Mouse (Mus musculus) hematopoietic stem cell, adult 5-6 weeks (primary cell): Measurements from ENCODE around the gene Dvl3. TPM values are rescaled to one million over a fixed set of nuclear protein-coding genes. Genes with fewer than 3 reads are reported as not detected.
"Not testable (repeated sequence)": the region's sequence is repeated elsewhere in the genome, so short reads cannot be mapped to it uniquely, and the experiment has no call there.

Experiments
- ATAC-seq, 2 experiments: fragments of 125-278 bp in 1 of 2; replicated peaks in 1 of 2; 2 replicates each; pipeline ENCODE4 v1.8.0; 2016 to 2017; ENCODE audit warnings: inconsistent platforms in 2 of 2, mild to moderate bottlenecking in 2 of 2, moderate number of reproducible peaks in 2 of 2, low read depth in 1 of 2, moderate TSS enrichment in 1 of 2; ENCODE audit not compliant: low FRiP score in 2 of 2, poor library complexity in 2 of 2, severe bottlenecking in 2 of 2, insufficient read depth in 1 of 2, low TSS enrichment in 1 of 2
- total RNA-seq: library from RNA; stranded (forward); fragments of 172-1452, 232-1000 nt; gene quantifications from 2 replicates; pipeline ENCODE4 v1.2.3, GENCODE M21; 2017

Gene Dvl3
- 3.2 and 4.4 TPM in 2 replicates for total RNA-seq

GRCm38 (mm10) chr16:20516726-20517201 lies at the start of gene Dvl3:
TSS of gene Dvl3 (plus strand) at chr16:20516982.
- peak; percentile 77 to 91 for ATAC-seq

DNA sequence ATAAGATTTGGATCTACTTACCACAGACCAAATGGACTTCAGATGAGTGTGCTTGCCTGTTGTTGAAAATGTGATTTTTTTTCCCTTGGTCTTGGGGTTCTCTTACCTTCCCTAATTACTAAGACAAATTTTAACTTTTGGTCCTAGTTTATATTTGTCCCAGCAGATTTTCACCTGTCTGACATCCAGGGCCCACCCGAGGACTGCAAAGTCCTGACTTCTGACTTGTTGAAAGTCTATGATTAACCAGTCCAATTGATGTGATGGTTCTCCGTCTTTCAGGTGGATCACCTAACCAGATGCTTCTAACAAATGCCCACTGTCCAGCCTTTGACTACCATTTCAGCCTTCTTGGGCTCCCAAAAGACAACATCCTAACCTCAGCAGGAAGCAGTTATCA lies 45.8 kb upstream of the Dvl3 start:
- no peak for ATAC-seq

- ATAC-seq = no peak
Observed at GRCm38 (mm10) chr16:20471686-20472085, 45.1 kb upstream of the Dvl3 start.

DNA sequence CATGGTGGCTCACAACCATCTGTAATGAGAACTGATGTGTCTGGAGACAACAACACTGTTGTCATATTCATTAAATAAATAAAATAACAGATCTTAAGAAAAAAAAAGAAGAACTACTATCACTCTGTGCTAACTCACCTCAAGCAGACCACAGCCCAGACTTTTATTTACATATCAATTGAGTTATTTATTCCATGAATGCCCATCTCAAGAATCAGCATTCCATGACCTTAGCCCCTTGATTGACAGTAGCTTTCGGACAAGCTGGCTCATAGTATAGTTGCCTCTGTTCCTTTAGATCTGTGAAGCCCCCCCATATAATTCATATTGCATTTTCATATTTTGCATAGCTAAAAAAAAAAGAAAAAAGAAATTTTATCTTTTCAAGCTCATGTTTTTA lies 43.0 kb upstream of the Dvl3 start:
- no peak for ATAC-seq

- ATAC-seq = no peak
Observed at GRCm38 (mm10) chr16:20474211-20474610, 42.6 kb upstream of the Dvl3 start.

DNA sequence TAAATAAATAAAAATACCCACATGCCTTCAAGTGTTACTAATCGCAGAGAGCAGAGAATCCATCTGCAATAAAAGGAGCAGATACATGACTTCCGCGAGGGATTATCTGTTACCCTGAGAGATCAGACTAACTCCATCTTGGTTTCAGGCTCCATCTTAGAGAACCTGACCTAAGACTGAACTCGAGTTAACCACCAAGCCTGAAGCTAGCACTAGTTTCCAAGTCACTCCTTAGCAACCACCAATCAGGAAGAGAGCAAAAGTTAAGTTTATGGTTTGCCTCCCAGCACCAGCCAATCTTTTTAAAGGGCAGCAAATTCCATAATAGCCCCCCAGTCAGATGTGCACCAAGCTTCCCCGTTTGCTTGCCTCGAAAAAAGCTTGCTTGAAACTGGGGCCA lies 42.0 kb upstream of the Dvl3 start:
- no peak for ATAC-seq

DNA sequence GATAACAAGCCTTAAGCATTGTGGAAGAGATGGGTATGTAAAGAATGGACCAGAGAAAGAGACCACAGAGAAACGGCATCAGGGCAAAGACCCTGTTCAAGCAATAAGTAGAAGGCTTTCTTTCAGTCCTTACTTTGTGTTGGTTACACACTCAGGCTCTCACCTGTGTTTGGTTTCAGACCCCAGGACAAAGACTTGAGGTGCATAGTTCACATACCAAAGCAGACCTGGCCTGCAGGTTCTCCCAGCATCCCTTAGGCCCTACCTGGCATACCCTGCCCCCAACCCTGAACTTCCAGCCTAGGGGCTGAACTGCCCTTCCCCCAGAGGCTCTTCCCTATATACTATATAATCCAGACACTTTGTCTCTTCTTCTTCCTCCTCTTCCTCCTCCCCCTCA lies 41.4 kb upstream of the Dvl3 start:
- no peak for ATAC-seq

DNA sequence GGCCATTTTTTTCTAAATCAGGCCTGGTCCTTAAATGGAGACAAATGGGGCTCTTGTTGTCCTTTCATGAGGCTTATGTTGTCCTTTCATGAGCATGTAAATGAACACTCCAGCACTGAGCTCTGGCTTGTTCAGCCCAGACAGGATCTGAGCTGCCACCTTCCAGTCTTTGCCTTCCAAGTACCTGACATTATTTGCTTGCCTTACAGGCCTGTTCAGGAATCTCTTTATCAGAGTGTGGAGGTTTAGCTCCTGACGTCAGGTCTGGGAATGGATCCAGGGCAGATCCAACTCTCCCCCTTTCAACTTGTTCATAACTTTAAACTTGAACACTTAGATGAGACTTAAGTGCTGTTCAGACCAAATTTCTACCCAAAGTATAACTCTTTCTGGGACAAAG lies 39.9 kb upstream of the Dvl3 start:
- ATAC-seq = no peak

GRCm38 (mm10) chr16:20477270-20477669 lies 39.5 kb upstream of the Dvl3 start:
- no peak for ATAC-seq

- ATAC-seq = no peak
Observed at GRCm38 (mm10) chr16:20478504-20478903, 38.3 kb upstream of the Dvl3 start.

- ATAC-seq = not testable (repeated sequence)
Observed at GRCm38 (mm10) chr16:20479026-20479760, 37.6 kb upstream of the Dvl3 start.

DNA sequence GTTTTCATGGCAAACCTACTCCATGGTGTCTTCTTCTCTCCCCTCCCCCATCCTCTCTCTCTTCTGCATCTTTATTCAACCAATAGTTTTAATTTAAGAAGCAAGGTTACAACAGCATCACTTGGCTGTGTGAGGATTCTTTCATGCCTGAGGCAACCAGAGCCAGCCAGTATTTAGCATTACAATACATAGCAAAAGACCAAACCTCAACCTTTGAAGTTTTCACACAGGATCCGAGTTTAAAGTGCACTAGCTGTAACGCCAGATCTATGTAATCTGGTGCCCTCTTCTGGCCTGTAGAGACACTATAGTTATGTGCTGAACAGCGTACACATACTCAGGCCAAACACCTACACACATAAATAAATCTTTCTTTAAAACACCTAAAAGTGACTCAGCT lies 36.7 kb upstream of the Dvl3 start:
- 0 out of 4 replicates have a peak, but pooled peaks have one; percentile 37 to 39 for ATAC-seq

DNA sequence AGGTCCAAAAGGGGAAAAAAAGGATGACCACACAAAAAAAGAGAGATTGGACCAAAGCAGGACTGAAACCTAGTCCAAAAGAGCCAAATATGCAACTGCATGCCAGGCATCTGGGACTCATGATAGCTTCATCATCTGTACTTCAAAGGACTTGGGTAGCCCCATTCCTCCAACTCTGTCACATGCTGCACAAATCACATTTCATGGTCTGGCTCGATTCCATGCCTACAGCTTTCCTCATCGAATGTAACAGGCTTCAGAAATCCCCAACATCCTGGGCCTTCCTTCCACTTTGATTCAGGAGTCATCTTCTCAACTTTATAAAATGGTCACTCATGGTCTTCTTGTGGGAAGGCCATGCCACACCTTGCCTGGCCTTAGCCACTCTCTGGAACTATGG lies 35.0 kb upstream of the Dvl3 start:
- ATAC-seq = no peak

GRCm38 (mm10) chr16:20483716-20484115 lies 33.1 kb upstream of the Dvl3 start:
- not testable (repeated sequence) for ATAC-seq

- ATAC-seq = no peak
Observed at GRCm38 (mm10) chr16:20485061-20485460, 31.7 kb upstream of the Dvl3 start.

DNA sequence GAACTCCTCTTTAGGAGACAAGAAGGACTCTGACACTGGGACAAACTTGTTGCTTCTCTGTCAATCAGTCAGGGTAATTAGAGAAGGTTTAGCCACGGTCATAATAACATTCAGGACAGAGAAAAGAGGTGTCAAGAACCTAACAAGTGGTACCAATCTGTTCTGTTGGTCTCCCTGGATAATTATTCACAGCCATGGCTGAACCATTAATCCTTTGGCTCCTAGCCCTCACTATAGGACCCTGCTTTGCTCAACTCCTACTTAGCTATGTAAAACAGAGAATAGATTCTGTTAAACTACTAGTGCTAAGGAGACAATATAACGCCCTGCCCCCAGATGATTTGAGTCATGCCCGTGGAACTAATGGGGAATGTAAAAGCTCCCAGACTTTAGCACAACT lies 30.7 kb upstream of the Dvl3 start:
- no peak for ATAC-seq

DNA sequence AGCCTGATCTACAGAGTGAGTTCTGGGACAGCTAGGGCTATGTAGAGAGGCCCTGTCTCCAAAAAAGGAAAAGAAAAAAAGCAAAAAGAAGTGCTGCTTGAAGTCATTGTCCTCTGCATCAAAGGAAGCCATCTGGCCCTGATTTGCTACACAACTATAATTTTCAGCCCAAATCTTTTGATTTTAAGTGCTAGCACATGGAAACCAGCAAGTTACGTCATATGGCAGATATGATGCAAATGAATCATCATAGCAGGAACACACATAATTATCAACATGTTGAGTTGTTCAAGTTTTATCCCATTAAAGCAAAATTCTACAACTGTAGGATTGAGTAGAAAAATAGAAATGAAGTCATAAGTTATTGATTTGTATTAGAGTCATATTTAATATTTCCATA lies 28.6 kb upstream of the Dvl3 start:
- ATAC-seq = no peak

DNA sequence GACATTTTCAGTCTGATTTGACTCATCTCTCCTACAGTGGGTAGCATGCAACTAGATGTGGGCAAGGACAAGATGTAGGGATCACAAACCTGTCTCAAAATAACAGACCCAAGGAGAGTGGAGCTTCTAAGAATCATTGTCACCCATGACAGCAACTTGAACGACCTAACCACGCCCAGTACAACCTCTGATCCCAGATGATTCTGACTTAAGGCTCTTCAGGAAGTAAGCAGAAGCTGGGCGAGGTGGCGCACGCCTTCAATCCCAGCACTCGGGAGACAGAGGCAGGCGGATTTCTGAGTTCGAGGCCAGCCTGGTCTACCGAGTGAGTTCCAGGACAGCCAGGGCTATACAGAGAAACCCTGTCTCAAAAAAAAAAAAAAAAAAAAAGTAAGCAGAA lies 28.0 kb upstream of the Dvl3 start:
- ATAC-seq = not testable (repeated sequence)

GRCm38 (mm10) chr16:20489233-20489632 lies 27.5 kb upstream of the Dvl3 start:
- ATAC-seq = no peak
